Mouse (Mus musculus) hindbrain, embryonic 10.5 days (tissue): ENCODE measurements at regions not wholly inside any gene's neighbourhood (a gene's known extent, or its start where the extent isn't known, plus 50 kb on each side); places are given as distances from the start of the nearest gene placed in this dataset.

Source experiments
- DNase-seq: peaks from one replicate; pipeline ENCODE4 v3.0.0-alpha.2; 2017; ENCODE audit warnings: low spot score
- H3K27ac ChIP-seq: fragments of 300-500 bp; sonication (generic); 2 replicates; pipeline ENCODE4 v1.5.1; 2016; ENCODE audit warnings: mild to moderate bottlenecking, moderate library complexity
- H3K27me3 ChIP-seq: fragments of 300-500 bp; sonication (generic); 2 replicates; pipeline ENCODE4 v1.6.1; 2016; ENCODE audit warnings: mild to moderate bottlenecking; ENCODE audit not compliant: poor library complexity, insufficient read depth, severe bottlenecking
- H3K36me3 ChIP-seq: fragments of 300-500 bp; sonication (generic); 2 replicates; pipeline ENCODE4 v1.6.1; 2016; ENCODE audit warnings: mild to moderate bottlenecking, moderate library complexity
- H3K4me1 ChIP-seq: fragments of 300-500 bp; sonication (generic); replicated peaks from 2 replicates; pipeline ENCODE4 v1.6.1; 2016; ENCODE audit warnings: mild to moderate bottlenecking
- H3K4me3 ChIP-seq: fragments of 300-500 bp; sonication (generic); 2 replicates; pipeline ENCODE4 v1.5.1; 2016; ENCODE audit warnings: mild to moderate bottlenecking, moderate library complexity
- H3K9me3 ChIP-seq: fragments of 300-500 bp; sonication (generic); 2 replicates; pipeline ENCODE4 v1.6.1; 2016; ENCODE audit warnings: mild to moderate bottlenecking, moderate library complexity
- WGBS: fragments of 180-500 bp; shearing (Covaris S2); methylation state at CpG from one replicate; pipeline ENCODE4 v1.1.7; 2016; 5-methylcytosine and 5-hydroxymethylcytosine counted together

DNA sequence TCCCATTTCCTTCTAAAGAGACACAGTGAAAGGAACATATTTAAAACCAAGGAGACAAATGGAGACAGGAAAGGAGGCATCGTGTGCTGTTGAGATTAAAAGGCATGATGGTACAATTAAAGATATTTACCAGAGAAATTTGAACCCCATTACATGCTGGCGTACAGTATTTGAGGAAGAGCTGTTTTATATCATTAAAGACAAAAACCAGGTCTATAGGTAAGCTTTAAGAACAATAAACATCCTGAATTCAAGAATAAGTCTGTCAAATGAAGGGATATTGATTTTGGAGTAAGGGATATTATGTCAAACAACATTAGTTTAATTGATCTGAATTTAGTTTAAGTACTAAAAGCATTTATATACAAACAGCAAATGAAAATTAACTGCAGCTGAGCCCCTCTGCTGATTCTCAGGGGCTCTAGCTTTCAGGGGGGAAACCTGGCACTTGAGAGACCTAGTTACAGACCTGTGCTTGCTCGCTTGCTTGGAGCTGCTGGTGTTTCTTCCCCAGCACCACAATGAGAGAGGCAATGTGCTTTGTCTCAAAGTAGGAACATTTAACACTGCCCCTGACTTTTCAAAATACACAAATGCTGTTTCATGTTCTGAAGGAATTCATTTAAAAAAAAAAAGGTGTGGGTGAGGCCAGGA is 189.8 kb upstream of the Nt5c1b start:
- DNase-seq, result no peak
- H3K4me1 ChIP-seq, result no peaks in the 10 kb centered on the region
- no peaks in the 10 kb centered on the region for H3K27me3 ChIP-seq
- 72% methylated on average over 3 of the region's 3 CpGs for WGBS
- H3K4me3 ChIP-seq, result no peak overlapping the region
- H3K9me3 ChIP-seq, result no peaks in the 10 kb centered on the region
- no peak overlapping the region for H3K27ac ChIP-seq
- no peaks in the 10 kb centered on the region for H3K36me3 ChIP-seq

DNA sequence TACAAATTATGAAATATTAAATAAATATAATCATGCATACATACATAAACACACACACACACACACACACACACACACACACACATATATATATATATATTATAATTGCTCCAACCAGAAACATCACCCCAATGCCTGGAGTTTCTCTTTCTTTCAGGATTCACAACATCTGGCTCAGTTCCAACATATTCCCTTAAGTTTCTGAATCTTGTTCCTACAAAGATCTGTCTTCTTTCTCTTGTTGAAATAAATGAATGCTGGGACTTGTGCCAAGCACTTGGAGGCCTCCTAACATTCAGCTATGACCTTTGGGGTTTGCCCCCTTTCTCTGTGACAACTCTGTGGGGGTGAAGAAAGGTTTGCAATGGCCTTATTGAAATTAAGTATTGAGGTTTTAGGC is 187.2 kb upstream of the Nt5c1b start:
- no peak overlapping the region for H3K4me3 ChIP-seq
- no peaks in the 10 kb centered on the region for H3K27me3 ChIP-seq
- no peak for DNase-seq
- no peaks in the 10 kb centered on the region for H3K9me3 ChIP-seq
- no peaks in the 10 kb centered on the region for H3K36me3 ChIP-seq
- no peaks in the 10 kb centered on the region for H3K4me1 ChIP-seq
- no peak overlapping the region for H3K27ac ChIP-seq

DNA sequence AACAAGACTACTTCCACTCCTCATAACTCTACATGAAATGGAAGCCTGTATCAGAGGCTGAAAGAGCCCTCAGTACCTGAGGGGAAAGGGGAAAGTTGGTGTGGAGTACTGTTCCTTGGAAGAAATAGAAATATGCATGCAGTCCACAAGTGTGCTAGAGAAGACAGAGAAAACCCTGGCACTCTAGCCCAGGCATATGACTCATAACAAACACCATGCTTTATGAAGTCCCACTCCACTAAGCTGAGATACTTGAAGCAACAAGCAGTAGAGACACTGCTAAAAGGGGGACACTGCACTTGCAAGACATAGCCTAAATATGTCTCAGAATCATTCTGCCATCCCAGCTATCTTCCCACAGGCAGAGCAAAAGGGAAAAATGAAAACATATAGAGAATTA is 183.2 kb upstream of the Nt5c1b start:
- no peak for DNase-seq
- H3K4me1 ChIP-seq, result no peaks in the 10 kb centered on the region
- no peak overlapping the region for H3K4me3 ChIP-seq
- H3K36me3 ChIP-seq, result no peaks in the 10 kb centered on the region
- H3K27ac ChIP-seq, result no peak overlapping the region
- no peaks in the 10 kb centered on the region for H3K9me3 ChIP-seq
- H3K27me3 ChIP-seq, result no peaks in the 10 kb centered on the region

DNA sequence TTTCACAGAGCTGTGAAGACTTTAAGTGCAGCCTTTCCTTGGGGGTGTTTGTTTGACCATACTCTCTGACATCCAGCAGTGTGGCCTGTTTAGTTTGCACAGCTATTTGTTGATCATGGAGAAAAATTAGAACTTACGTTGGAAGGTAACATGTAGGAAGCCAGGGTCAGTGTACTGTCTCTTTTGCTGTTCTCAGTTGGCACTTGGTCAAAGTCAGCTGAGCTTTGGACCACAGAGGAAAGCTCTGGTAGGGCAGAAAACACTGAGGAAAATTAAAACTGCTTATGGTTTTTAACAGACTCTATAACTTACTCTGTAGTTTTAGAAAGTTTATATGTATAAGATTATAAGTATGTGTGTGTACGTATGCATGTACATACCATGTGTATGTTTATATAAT is 180.0 kb upstream of the Nt5c1b start:
- 92% methylated on average over 2 of the region's 2 CpGs for WGBS
- Histone ChIP-seq H3K4me1 (no peaks in the 10 kb centered on the region), H3K4me3 (no peak overlapping the region)

DNA sequence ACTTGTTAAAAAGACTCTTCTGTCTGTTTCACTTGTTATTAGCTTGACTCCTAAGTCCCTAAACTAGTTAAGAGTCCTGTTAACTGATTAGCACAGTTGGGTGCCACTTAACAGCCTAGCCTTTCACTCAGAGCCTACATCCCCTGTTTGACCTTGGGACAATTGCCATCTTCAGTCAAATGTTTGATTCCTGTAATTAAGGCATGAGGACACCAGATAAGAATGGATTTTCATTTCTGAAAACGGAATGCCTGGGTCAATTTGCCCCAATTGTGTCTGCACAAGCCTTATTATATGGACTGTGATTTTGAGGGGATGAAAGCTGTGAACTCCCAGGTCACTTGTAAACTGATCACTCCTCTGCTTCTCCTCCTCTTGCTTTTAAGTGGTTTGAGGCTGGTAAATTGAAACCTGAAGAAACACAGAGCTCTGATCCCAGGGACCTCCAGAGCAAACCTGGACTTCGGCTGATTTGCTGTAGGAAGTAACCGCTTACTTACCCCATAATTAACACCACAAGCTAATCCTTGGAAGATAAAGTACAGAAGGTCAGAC is 171.8 kb upstream of the Nt5c1b start:
- Histone ChIP-seq H3K9me3 (no peaks in the 10 kb centered on the region), H3K36me3 (no peaks in the 10 kb centered on the region), H3K27ac (no peak overlapping the region), H3K27me3 (no peaks in the 10 kb centered on the region), H3K4me3 (no peak overlapping the region), H3K4me1 (no peaks in the 10 kb centered on the region)
- DNase-seq, result no peak
- 55% methylated on average over 3 of the region's 3 CpGs for WGBS

More for the DNA sequence above, 180.0 kb upstream of the Nt5c1b start:
- Histone ChIP-seq H3K27ac (no peak overlapping the region), H3K36me3 (no peaks in the 10 kb centered on the region), H3K9me3 (no peaks in the 10 kb centered on the region), H3K27me3 (no peaks in the 10 kb centered on the region)
- DNase-seq, result no peak

DNA sequence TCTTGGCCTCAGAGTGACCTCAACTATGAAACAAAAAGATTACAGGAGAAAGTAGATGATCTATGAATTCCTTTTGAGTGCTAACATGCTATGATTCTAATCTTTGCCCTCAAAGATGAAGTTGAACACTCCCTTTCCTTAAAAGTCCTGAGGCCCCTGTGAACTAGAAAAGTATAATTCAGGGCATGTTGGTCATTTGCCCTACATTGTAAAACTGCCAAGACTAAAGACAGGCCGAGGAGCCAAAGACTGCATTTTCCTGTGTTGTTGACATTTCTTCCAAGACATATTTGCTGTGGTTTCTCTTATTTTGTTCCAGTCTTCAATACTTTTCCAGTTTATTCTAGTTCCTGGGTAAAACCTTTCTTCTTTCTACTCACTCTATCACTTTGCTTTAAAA is 159.9 kb upstream of the Nt5c1b start:
- Histone ChIP-seq H3K27ac (no peak overlapping the region), H3K27me3 (no peaks in the 10 kb centered on the region), H3K36me3 (no peaks in the 10 kb centered on the region), H3K4me1 (no peaks in the 10 kb centered on the region), H3K4me3 (no peak overlapping the region), H3K9me3 (no peaks in the 10 kb centered on the region)
- DNase-seq, result no peak
- 85% methylated on average over 1 of the region's 1 CpGs for WGBS

DNA sequence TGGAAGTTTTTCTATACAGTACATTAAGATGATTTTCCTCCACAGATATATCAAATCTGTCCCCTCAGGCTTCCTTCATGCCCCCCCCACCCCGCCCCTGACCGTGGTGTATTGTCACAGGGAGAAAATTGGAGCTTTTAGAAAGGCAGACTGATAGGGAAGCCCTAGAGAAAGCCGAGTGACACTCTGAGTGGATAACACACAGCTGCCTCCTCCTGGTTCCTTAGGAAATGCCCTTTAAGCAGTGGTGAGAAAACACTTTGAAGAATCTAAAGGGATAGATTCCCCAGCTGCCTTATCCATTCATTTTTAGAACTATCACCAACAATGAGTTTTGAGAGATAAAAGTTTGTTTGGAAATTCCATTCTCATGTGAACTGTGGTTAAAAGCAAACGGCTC is 147.0 kb upstream of the Nt5c1b start:
- no peaks in the 10 kb centered on the region for H3K9me3 ChIP-seq
- no peak for DNase-seq
- 45% methylated on average over 4 of the region's 4 CpGs for WGBS
- H3K4me1 ChIP-seq, result no peaks in the 10 kb centered on the region
- no peak overlapping the region for H3K4me3 ChIP-seq
- H3K36me3 ChIP-seq, result no peaks in the 10 kb centered on the region
- H3K27ac ChIP-seq, result no peak overlapping the region
- H3K27me3 ChIP-seq, result no peaks in the 10 kb centered on the region

DNA sequence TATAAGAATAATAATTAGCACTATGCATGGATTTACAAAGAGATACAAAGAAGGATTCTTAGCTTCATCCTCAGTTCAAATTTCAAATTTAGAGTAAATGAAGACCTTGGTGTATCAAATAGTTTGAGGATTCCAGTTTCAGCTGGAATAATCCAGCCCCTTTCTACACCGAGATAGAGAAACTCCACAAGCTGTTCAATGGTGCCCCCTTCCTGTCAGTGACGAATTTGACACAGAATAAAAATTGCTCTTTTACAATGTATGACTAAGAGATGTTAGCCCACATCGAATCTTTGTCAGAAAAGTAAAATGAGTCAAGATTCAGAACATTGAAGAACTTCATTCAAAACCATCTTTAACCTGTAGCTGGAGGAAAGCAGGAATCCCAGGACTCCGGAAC is 145.9 kb upstream of the Nt5c1b start:
- DNase-seq, result no peak
- H3K27ac ChIP-seq, result no peak overlapping the region
- WGBS, result 40% methylated on average over 4 of the region's 4 CpGs
- H3K36me3 ChIP-seq, result no peaks in the 10 kb centered on the region
- H3K27me3 ChIP-seq, result no peaks in the 10 kb centered on the region
- no peaks in the 10 kb centered on the region for H3K9me3 ChIP-seq
- H3K4me1 ChIP-seq, result no peaks in the 10 kb centered on the region
- no peak overlapping the region for H3K4me3 ChIP-seq

DNA sequence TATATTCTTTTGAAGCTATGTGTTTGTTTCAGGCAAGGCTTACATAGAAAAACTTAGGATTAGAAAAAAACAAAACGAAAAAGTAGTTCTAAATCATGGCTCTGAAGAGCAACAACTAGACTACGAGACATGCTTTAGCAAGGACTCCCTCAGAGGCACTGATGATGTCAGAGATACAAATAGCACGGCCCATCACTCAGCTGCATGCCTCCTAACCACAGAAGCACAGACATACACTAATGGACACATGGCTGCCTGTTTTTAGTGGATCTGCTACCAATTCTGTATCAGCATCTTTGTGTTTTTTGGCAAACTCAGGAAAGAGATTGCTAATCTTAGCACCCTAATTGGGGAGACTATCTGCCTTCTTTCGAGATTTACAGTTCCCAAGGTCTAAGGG is 138.6 kb upstream of the Nt5c1b start:
- Histone ChIP-seq H3K9me3 (no peaks in the 10 kb centered on the region), H3K36me3 (no peaks in the 10 kb centered on the region), H3K27me3 (no peaks in the 10 kb centered on the region), H3K4me1 (0 out of 2 replicates have a peak, but pooled peaks cover 4% of the 10 kb centered on the region), H3K4me3 (no peak overlapping the region), H3K27ac (no peak overlapping the region)
- WGBS, result 79% methylated on average over 4 of the region's 4 CpGs
- no peak for DNase-seq

DNA sequence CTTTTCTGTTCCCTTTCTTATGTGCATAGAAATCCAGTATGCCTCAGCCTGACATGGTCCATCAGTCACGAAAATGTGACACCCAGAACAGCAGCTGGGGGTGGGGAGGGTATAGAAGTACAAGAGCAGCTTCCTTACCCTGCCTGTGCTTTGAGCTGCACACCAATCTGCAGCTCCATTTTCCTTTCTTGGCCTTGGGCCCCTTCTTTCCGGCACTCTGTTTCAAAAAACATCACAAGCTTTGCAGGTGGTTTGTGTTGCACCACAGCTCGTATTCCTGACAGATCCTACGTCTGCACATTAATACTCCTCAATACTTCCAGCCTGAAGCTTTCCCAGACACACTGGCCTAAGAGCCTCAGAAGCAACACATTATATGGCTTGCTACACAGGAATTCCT is 138.1 kb upstream of the Nt5c1b start:
- Histone ChIP-seq H3K4me1 (0 out of 2 replicates have a peak, but pooled peaks cover 4% of the 10 kb centered on the region), H3K27ac (no peak overlapping the region), H3K4me3 (no peak overlapping the region), H3K9me3 (no peaks in the 10 kb centered on the region), H3K36me3 (no peaks in the 10 kb centered on the region), H3K27me3 (no peaks in the 10 kb centered on the region)
- DNase-seq, result no peak
- 51% methylated on average over 4 of the region's 4 CpGs for WGBS

DNA sequence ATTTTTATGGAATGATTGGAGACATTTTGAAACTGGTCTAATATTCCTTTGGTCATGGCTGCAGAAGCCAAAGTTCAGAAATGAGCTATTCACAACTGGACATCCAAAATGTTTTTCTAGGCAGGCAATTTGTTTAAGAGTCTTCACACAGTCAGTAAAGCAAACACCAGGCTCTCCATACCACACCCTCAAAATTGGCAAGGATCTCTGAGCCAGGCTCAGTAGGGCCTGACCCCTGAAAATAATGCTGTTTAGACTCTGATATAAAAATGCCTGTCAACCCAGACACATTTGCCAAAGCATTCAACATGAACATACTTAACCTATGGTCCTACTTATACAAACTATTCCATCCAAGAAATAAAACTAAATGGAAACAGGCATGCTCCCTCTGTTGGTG is 121.7 kb upstream of the Nt5c1b start:
- H3K36me3 ChIP-seq, result no peaks in the 10 kb centered on the region
- DNase-seq, result no peak
- no peaks in the 10 kb centered on the region for H3K27me3 ChIP-seq
- no peak overlapping the region for H3K4me3 ChIP-seq
- no peaks in the 10 kb centered on the region for H3K9me3 ChIP-seq
- H3K4me1 ChIP-seq, result no peaks in the 10 kb centered on the region
- H3K27ac ChIP-seq, result no peak overlapping the region

DNA sequence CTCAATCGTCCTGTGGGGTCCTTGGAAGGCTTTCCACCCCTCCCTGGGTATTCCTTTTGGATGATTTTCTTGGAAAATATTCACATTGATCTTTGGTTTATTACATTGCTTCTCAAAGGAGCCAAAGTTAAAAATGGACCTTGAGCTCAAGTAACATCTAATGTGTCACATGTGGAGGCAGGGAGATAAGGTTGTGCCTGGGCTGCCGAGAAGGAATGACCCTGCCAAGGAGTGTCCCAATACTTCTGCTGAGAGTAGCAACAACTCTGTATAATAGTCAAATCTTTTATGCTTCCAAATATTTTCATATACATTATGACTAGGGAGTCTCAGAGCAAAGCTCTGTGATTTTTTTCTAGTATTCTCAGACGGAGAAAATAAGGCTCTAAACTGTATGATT is 113.4 kb upstream of the Nt5c1b start:
- no peak for DNase-seq
- no peaks in the 10 kb centered on the region for H3K36me3 ChIP-seq
- H3K27me3 ChIP-seq, result no peaks in the 10 kb centered on the region
- no peak overlapping the region for H3K27ac ChIP-seq
- 70% methylated on average over 3 of the region's 3 CpGs for WGBS
- no peaks in the 10 kb centered on the region for H3K9me3 ChIP-seq
- no peak overlapping the region for H3K4me3 ChIP-seq
- no peaks in the 10 kb centered on the region for H3K4me1 ChIP-seq

DNA sequence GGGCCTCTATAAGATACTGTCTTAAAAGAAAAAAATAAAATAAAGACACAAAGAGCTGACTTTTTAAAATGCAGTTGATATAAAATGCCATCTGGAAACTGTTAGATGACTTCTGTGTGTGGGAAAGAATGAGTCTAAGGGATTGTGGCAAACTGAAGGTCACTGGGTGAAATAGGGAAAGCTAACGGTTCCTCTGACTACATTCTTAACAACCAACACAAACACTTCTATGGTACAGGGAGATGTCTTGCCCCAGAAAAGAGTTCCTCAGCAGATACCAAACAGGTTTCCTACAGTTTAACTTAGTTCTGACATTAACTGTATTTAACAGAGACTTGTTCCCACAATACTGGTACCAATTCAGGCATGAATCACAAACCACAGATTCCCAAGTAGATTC is 103.6 kb upstream of the Nt5c1b start:
- Histone ChIP-seq H3K9me3 (no peaks in the 10 kb centered on the region), H3K4me1 (no peaks in the 10 kb centered on the region), H3K36me3 (no peaks in the 10 kb centered on the region), H3K27ac (no peak overlapping the region), H3K4me3 (no peak overlapping the region), H3K27me3 (no peaks in the 10 kb centered on the region)
- 73% methylated on average over 1 of the region's 1 CpGs for WGBS
- DNase-seq, result no peak

DNA sequence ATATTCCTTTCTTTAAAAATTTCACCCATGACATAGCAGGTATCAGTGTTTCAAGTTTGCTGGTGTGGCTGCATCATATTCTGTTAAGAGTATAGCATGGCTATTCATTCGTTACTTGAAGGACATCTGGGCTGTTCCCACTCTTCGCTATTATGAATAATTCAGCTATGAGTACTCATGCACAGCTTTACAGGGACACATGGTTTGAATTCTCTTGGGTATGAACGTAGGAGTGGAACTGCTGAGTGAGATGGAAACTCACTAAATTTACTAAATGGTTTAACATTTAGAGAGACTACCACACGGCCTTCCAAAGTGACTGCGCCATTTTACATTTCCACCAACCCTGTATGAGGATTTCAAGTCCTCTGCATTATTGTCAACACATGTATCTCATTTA is 97.7 kb upstream of the Nt5c1b start:
- no peak overlapping the region for H3K27ac ChIP-seq
- no peaks in the 10 kb centered on the region for H3K36me3 ChIP-seq
- 85% methylated on average over 5 of the region's 5 CpGs for WGBS
- no peak overlapping the region for H3K4me3 ChIP-seq
- H3K9me3 ChIP-seq, result no peaks in the 10 kb centered on the region
- H3K4me1 ChIP-seq, result no peaks in the 10 kb centered on the region
- no peaks in the 10 kb centered on the region for H3K27me3 ChIP-seq
- DNase-seq, result no peak
